In the genomic region with DNA sequence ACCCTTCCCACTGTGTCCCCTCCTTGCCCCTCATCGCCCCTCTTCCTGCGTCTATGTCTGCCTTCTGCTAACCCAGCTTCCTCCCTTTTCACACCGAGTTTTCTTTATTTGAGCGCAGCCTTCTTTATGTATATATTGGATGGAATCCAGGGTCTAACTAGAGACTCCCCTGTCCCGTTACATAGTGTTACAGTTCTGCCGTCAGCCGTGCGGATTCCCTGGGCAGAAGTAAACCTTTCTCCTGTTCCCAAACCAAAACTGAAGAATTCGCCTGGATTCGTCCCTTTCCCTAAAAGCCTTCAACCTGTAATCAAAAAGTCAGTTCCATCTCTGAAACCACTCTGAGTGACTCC, we compare ENCODE assay signal across 23 mouse cellular contexts. TPM values are rescaled to one million over a fixed set of nuclear protein-coding genes. Genes with fewer than 3 reads are reported as not detected.
DNase-seq lines count a peak whose midpoint lies in the region; ATAC-seq and TF ChIP-seq lines count a peak whose summit lies in the region.
"Had no signal": no experiment of that assay in that cellular context is flagged by ENCODE, and none has a peak within 500 bp of the region (broad histone marks: within the 10 kb centered on the region; RNA-seq: fewer than 3 reads in every experiment).

No protein-coding gene starts in this region.

- no peaks in the 10 kb centered on the region for H3K36me3 ChIP-seq in kidney, embryonic 15.5 days
- no peaks in the 10 kb centered on the region for H3K36me3 ChIP-seq in lung, postnatal 0 days (ENCODE audit: insufficient read depth, low read length)
- no peaks in the 10 kb centered on the region for H3K36me3 ChIP-seq in limb, embryonic 13.5 days
- no peaks in the 10 kb centered on the region for H3K36me3 ChIP-seq in stomach, postnatal 0 days (ENCODE audit: control insufficient read depth, insufficient read depth, low read length)
- H3K36me3 ChIP-seq: embryonic facial prominence, embryonic 15.5 days; heart, embryonic 13.5 days; limb, embryonic 15.5 days; midbrain, embryonic 15.5 days; neural tube, embryonic 12.5 days had no signal

- peak overlapping the region; percentile 75 for H3K27ac ChIP-seq in kidney, embryonic 15.5 days
- no peak overlapping the region for H3K27ac ChIP-seq in lung, postnatal 0 days (ENCODE audit: low read length)
- H3K27ac ChIP-seq in limb, embryonic 13.5 days: peak overlapping the region; percentile 74
- H3K27ac ChIP-seq in stomach, postnatal 0 days (replicated peaks): peak overlapping the region; percentile 40
- H3K27ac ChIP-seq: embryonic facial prominence, embryonic 15.5 days; heart, embryonic 13.5 days; hindbrain, embryonic 14.5 days; layer of hippocampus, adult 2 months; limb, embryonic 15.5 days; liver, embryonic 14.5 days; midbrain, embryonic 15.5 days; neural tube, embryonic 12.5 days had no signal

- no peaks in the 10 kb centered on the region for H3K27me3 ChIP-seq in kidney, embryonic 15.5 days
- no peaks in the 10 kb centered on the region for H3K27me3 ChIP-seq in lung, postnatal 0 days (replicated peaks; ENCODE audit: insufficient read depth, low read length)
- H3K27me3 ChIP-seq in limb, embryonic 13.5 days: no peaks in the 10 kb centered on the region
- H3K27me3 ChIP-seq in stomach, postnatal 0 days (ENCODE audit: control insufficient read depth, insufficient read depth, low read length): no peaks in the 10 kb centered on the region
- H3K27me3 ChIP-seq: embryonic facial prominence, embryonic 15.5 days; heart, embryonic 13.5 days; limb, embryonic 15.5 days; midbrain, embryonic 15.5 days; neural tube, embryonic 12.5 days had no signal

- no peaks in the 10 kb centered on the region for H3K9me3 ChIP-seq in kidney, embryonic 15.5 days (replicated peaks)
- H3K9me3 ChIP-seq in lung, postnatal 0 days (ENCODE audit: low read length): no peaks in the 10 kb centered on the region
- no peaks in the 10 kb centered on the region for H3K9me3 ChIP-seq in limb, embryonic 13.5 days
- no peaks in the 10 kb centered on the region for H3K9me3 ChIP-seq in stomach, postnatal 0 days (ENCODE audit: control insufficient read depth, low read length)
- H3K9me3 ChIP-seq: embryonic facial prominence, embryonic 15.5 days; heart, embryonic 13.5 days; limb, embryonic 15.5 days; midbrain, embryonic 15.5 days; neural tube, embryonic 12.5 days had no signal

- TF ChIP-seq CTCF in lung, postnatal 0 days (IDR thresholded peaks at IDR 0.05): no peak
- TF ChIP-seq CTCF in stomach, postnatal 0 days (IDR thresholded peaks at IDR 0.05; ENCODE audit: low read depth): no peak

- H3K4me1 ChIP-seq in kidney, embryonic 15.5 days: peaks cover 8% of the 10 kb centered on the region
- no peaks in the 10 kb centered on the region; the same call in 1 of the 2 replicates for H3K4me1 ChIP-seq in lung, postnatal 0 days (ENCODE audit: insufficient read depth, low read depth, low read length)
- peaks cover 25% of the 10 kb centered on the region for H3K4me1 ChIP-seq in limb, embryonic 13.5 days
- H3K4me1 ChIP-seq in stomach, postnatal 0 days (replicated peaks; ENCODE audit: control insufficient read depth, insufficient read depth): no peaks in the 10 kb centered on the region
- H3K4me1 ChIP-seq: embryonic facial prominence, embryonic 15.5 days; midbrain, embryonic 15.5 days; neural tube, embryonic 12.5 days had no signal

- H3K9ac ChIP-seq in kidney, embryonic 15.5 days: no peak overlapping the region
- no peak overlapping the region for H3K9ac ChIP-seq in lung, postnatal 0 days (replicated peaks; ENCODE audit: low read depth)
- H3K9ac ChIP-seq in limb, embryonic 13.5 days: no peak overlapping the region
- no peak overlapping the region; the same call in 1 of the 2 replicates for H3K9ac ChIP-seq in stomach, postnatal 0 days (ENCODE audit: low read length)
- H3K9ac ChIP-seq: embryonic facial prominence, embryonic 15.5 days; heart, embryonic 13.5 days; hindbrain, embryonic 14.5 days; limb, embryonic 15.5 days; liver, embryonic 14.5 days; midbrain, embryonic 15.5 days; neural tube, embryonic 12.5 days had no signal

- 60% methylated on average over 10 of the region's 10 CpGs for WGBS in kidney, embryonic 15.5 days
- WGBS in lung, postnatal 0 days: 54% methylated on average over 10 of the region's 10 CpGs
- WGBS in limb, embryonic 13.5 days: 52% methylated on average over 10 of the region's 10 CpGs
- WGBS in stomach, postnatal 0 days: 38% methylated on average over 10 of the region's 10 CpGs

- no peak; the same call in 1 of the 2 replicates for ATAC-seq in kidney, embryonic 15.5 days (replicated peaks; ENCODE audit: low FRiP score)
- no peak for ATAC-seq in lung, postnatal 0 days
- ATAC-seq in limb, embryonic 13.5 days (ENCODE audit: low FRiP score, low read depth): peak; percentile 40; the same call in 1 of the 2 replicates
- no peak; the same call in 1 of the 2 replicates for ATAC-seq in stomach, postnatal 0 days (ENCODE audit: low FRiP score, low TSS enrichment)
- ATAC-seq: activated CD4-positive, CD25-positive, alpha-beta regulatory T cell, adult 4 months; forebrain, embryonic 14.5 days; inflammation-experienced regulatory T-cells, adult 6 months; midbrain, embryonic 15.5 days had no signal

- H3K4me2 ChIP-seq in kidney, embryonic 15.5 days: no peak overlapping the region
- H3K4me2 ChIP-seq in lung, postnatal 0 days (replicated peaks; ENCODE audit: low read depth, low read length): 0 out of 2 replicates have a peak overlapping the region, but pooled peaks have one; percentile 2
- no peak overlapping the region; the same call in 1 of the 2 replicates for H3K4me2 ChIP-seq in limb, embryonic 13.5 days (replicated peaks)
- peak overlapping the region; percentile 20; the same call in 1 of the 2 replicates for H3K4me2 ChIP-seq in stomach, postnatal 0 days (replicated peaks; ENCODE audit: low read depth)
- H3K4me2 ChIP-seq: embryonic facial prominence, embryonic 15.5 days; heart, embryonic 13.5 days; hindbrain, embryonic 14.5 days; limb, embryonic 15.5 days; midbrain, embryonic 15.5 days; neural tube, embryonic 12.5 days had no signal

- DNase-seq in kidney, adult 18-20 months: no peak
- DNase-seq in lung, postnatal 0 days (ENCODE audit: low spot score): no peak
- no peak for DNase-seq in lung, postnatal 36 days
- no peak for DNase-seq in stomach, postnatal 0 days (ENCODE audit: low spot score)
- DNase-seq in spleen, adult 12 weeks (ENCODE audit: low spot score): no peak
- DNase-seq: adrenal gland, adult 8-10 months; cerebellum, adult 11-12 months; layer of hippocampus, postnatal 36 days; right cerebral cortex, postnatal 14 days had no signal

- no peak overlapping the region for H3K4me3 ChIP-seq in kidney, embryonic 15.5 days (replicated peaks)
- H3K4me3 ChIP-seq in lung, postnatal 0 days (ENCODE audit: low read depth, low read length): no peak overlapping the region
- no peak overlapping the region for H3K4me3 ChIP-seq in limb, embryonic 13.5 days
- no peak overlapping the region for H3K4me3 ChIP-seq in stomach, postnatal 0 days (ENCODE audit: low read depth, low read length)
- H3K4me3 ChIP-seq: embryonic facial prominence, embryonic 15.5 days; heart, embryonic 13.5 days; layer of hippocampus, adult 2 months; limb, embryonic 15.5 days; midbrain, embryonic 15.5 days; neural tube, embryonic 12.5 days had no signal

- no peak for TF ChIP-seq EP300 in lung, postnatal 0 days (IDR thresholded peaks at IDR 0.05)
- no peak for TF ChIP-seq EP300 in stomach, postnatal 0 days (optimal IDR thresholded peaks at IDR 0.05)

RNA-seq across cellular contexts. Expression of a gene that starts 2.0 kb away (rescaled TPM):
- polyA plus RNA-seq in kidney, embryonic 15.5 days (2015; fragmentation: Nextera tagmentation; extraction: Ambion mirVana): 7.5 and 9.1 TPM in 2 replicates
- 5.9 and 6.6 TPM in 2 replicates for polyA plus RNA-seq in lung, postnatal 0 days (2015; fragmentation: Nextera tagmentation; extraction: Ambion mirVana)
- 20.6 and 24.9 TPM in 2 replicates for polyA plus RNA-seq in limb, embryonic 13.5 days (2015; fragmentation: Nextera tagmentation; extraction: Ambion mirVana)
- 1.9 and 2.1 TPM in 2 replicates for polyA plus RNA-seq in stomach, postnatal 0 days (2015; fragmentation: Nextera tagmentation; extraction: Ambion mirVana)
- polyA plus RNA-seq: C2C12 had no signal

Comparison
In these comparisons a context has a peak if more than half of its experiments do, and no peak if none do; other contexts are left out.
1. H3K4me2 ChIP-seq: peak in lung, postnatal 0 days (single experiment) and stomach, postnatal 0 days (single experiment); none in kidney, embryonic 15.5 days (single experiment) and limb, embryonic 13.5 days (single experiment).